Mouse (Mus musculus): ENCODE measurements around the gene Cldn11. TPM values are rescaled to one million over a fixed set of nuclear protein-coding genes. Genes with fewer than 3 reads are reported as not detected.
"Not testable (repeated sequence)": the region's sequence is repeated elsewhere in the genome, so short reads cannot be mapped to it uniquely, and the experiment has no call there.

The Cldn11 gene
- polyA plus RNA-seq, 1 experiment: 352 TPM

DNA sequence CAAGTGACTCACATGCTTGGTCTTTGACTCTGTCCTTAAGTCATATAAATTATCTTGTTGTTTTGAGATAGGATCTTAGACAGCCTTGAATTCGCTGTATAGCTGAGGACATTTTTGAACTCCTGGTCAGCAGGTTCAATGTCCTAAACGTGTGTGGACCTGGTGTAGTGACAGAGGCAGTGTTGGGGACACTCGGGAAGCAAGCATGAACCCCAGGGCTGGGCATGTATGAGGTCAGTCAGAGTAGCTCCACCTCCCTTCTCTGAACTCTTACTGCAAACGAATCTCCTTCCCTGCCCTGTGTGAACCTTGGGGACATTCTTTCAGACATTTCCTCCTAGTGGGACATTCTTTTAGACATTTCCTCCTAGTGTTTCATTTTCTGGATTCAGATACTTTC is 20.0 kb upstream of the Cldn11 start:
- TF ChIP-seq CTCF (IDR thresholded peaks at IDR 0.05; ENCODE audit: extremely low read depth, insufficient read depth, low read length) (no peak), POLR2A (IDR thresholded peaks at IDR 0.05; ENCODE audit: extremely low read depth, insufficient read depth, low read length) (no peak)
- H3K4me3 ChIP-seq (ENCODE audit: insufficient read depth, low read length): no peak overlapping the region
- H3K27ac ChIP-seq (ENCODE audit: insufficient read depth, low read length): no peak overlapping the region
- H3K4me1 ChIP-seq (ENCODE audit: control insufficient read depth, insufficient read depth, low read length): no peaks in the 10 kb centered on the region

DNA sequence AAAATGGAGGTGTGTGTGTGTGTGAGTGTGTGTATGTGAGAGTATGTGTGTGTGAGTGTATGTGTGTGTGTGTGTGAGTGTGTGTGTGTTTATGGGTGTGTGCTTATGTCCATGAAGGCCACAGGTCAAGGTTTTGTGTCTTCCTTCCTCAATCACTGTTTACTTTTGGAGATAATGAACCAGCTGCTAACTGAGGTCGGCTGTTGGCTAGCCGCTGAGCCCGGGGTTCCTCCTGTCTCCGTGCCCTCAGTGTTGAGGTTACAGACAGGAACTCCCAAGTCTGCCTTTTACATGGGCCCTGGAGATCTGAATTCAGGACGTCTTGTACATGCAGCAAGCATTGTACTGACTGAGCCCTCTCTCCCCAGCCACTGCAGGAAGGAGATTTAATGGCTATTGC is 16.1 kb upstream of the Cldn11 start:
- no peak overlapping the region for H3K27ac ChIP-seq (ENCODE audit: insufficient read depth, low read length)
- no peaks in the 10 kb centered on the region for H3K4me1 ChIP-seq (ENCODE audit: control insufficient read depth, insufficient read depth, low read length)
- no peak for TF ChIP-seq CTCF (IDR thresholded peaks at IDR 0.05; ENCODE audit: extremely low read depth, insufficient read depth, low read length)
- H3K4me3 ChIP-seq (ENCODE audit: insufficient read depth, low read length): no peak overlapping the region

DNA sequence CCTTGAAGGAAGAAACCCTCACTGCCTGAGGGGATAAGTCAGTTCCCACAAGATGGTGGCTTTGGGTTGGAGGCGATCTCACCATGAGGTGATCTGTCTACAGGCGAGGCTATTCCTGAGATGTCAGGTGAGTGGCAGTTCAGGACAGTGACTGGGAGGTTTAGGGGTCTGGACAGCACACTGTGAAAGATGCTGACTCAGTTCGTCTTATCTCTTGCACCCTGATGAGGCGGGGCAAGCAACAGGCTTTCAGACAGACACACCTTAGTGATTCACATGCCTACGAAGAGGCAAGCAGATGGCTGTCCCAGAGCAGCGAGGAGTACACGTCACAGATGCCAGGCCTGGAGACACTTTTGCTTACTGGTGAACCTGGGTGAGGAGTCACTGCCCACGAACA is 15.5 kb upstream of the Cldn11 start:
- no peak overlapping the region for H3K27ac ChIP-seq (ENCODE audit: insufficient read depth, low read length)
- no peak overlapping the region for H3K4me3 ChIP-seq (ENCODE audit: insufficient read depth, low read length)
- no peaks in the 10 kb centered on the region for H3K4me1 ChIP-seq (ENCODE audit: control insufficient read depth, insufficient read depth, low read length)
- no peak for TF ChIP-seq POLR2A (IDR thresholded peaks at IDR 0.05; ENCODE audit: extremely low read depth, insufficient read depth, low read length)

DNA sequence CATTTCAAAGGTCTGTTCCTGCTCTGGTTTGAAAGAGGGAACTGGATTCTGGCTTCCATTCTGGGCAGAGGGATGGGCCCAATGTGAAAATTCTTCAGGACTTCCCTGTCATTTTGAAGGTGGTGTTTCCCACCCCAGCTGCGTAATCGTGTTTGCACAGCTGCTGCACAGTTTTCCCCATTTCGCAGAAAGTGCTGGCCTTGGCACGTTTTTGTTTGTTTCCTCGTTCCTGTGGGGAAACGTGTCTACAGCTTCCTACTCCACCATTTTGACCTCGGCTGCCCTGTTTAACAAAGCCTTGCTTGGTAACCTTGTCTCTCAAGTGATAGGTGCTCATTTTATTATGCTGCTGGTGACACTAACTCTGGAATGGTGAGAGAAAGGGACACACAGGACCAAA is 15.0 kb upstream of the Cldn11 start:
- no peaks in the 10 kb centered on the region for H3K4me1 ChIP-seq (ENCODE audit: control insufficient read depth, insufficient read depth, low read length)
- H3K27ac ChIP-seq (ENCODE audit: insufficient read depth, low read length): no peak overlapping the region
- TF ChIP-seq CTCF (IDR thresholded peaks at IDR 0.05; ENCODE audit: extremely low read depth, insufficient read depth, low read length) (no peak), POLR2A (IDR thresholded peaks at IDR 0.05; ENCODE audit: extremely low read depth, insufficient read depth, low read length) (no peak)
- no peak overlapping the region for H3K4me3 ChIP-seq (ENCODE audit: insufficient read depth, low read length)

DNA sequence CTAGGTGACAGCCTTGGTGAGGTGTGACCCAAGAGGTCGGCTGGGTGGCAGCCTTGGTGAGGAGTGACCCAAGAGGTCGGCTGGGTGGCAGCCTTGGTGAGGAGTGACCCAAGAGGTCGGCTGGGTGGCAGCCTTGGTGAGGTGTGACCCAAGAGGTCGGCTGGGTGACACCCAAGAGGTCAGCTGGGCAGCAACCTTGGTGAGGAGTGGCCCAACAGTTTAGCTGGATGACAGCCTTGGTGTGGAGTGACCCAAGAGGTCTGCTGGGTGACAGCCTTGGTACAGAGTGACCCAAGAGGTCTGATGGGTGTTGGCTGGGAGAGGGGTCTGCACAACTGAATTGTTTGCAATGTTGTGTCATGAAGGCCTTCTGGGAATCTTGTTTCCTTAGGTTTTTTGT is 13.1 kb upstream of the Cldn11 start:
- H3K27ac ChIP-seq (ENCODE audit: insufficient read depth, low read length); H3K4me3 ChIP-seq (ENCODE audit: insufficient read depth, low read length); H3K4me1 ChIP-seq (ENCODE audit: control insufficient read depth, insufficient read depth, low read length): not testable (repeated sequence)

DNA sequence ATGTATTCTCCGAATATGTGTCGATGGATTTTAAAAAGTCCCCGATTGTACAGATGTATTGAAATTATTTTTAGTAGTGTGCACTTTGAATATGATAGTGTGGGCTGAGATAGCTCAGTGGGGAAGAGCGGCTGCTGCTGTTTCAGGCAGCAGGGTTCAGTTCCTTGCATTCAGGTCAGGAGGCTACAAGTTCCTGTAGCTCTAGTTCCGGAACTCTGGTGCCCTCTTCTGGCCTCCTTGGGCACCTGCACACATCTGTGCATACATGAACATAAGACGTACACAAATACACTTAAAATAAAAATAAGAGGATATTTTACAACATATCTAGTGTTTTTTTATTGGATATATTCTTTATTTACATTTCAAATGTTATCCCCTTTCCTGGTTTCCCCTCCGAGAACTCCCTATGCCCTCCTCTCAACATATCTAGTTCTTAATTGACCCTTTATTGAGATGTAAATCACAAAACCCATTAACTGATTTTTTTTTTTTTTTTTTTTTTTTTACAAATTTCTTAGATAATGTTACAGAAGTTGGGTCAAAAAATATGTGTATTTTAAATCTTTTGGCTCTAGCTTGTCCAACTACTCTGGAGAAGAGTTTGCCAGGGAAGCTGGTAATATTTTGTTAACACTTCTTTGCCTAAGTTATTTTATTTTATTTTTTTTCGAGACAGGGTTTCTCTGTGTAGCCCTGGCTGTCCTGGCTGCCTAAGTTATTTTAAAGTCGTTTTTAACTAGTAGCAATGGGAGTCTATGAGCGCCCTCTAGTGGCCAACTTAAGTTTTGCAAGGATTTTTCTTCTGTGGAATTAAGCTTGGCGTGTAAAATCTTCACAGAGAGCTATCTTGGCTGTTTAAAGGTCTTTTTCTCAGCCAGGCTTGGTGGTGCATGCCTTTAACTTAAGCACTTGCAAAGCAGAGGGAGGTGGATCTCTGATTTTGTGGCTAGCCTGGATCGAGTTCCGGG is 11.0 kb upstream of the Cldn11 start:
- TF ChIP-seq CTCF (IDR thresholded peaks at IDR 0.05; ENCODE audit: extremely low read depth, insufficient read depth, low read length): peak; percentile 37; the same call in 1 of the 2 replicates
- no peak for TF ChIP-seq POLR2A (IDR thresholded peaks at IDR 0.05; ENCODE audit: extremely low read depth, insufficient read depth, low read length)
- Histone ChIP-seq H3K27ac (ENCODE audit: insufficient read depth, low read length) (no peak overlapping the region), H3K4me3 (ENCODE audit: insufficient read depth, low read length) (no peak overlapping the region), H3K4me1 (ENCODE audit: control insufficient read depth, insufficient read depth, low read length) (no peaks in the 10 kb centered on the region)

DNA sequence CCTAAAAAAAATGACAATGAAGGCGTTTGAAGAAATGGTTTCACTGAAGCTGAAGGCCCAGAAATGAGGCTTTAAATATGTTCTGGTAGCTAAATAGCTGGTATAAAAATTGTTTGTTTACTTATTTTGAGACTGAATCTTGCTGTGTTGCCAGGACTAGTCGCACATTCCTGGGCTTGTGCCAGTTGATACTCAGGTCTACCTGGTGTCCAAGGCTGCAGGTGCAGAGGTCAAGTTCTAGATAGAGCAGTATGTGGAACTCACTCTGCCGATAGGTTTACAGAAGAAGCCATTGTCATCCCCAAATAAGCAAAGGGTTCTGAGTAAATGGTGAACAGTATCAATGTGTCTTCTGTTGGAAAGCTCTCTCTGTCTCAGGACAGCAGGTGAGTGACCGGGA is 8.1 kb upstream of the Cldn11 start:
- TF ChIP-seq CTCF (IDR thresholded peaks at IDR 0.05; ENCODE audit: extremely low read depth, insufficient read depth, low read length) (no peak), POLR2A (IDR thresholded peaks at IDR 0.05; ENCODE audit: extremely low read depth, insufficient read depth, low read length) (no peak)
- H3K27ac ChIP-seq (ENCODE audit: insufficient read depth, low read length): no peak overlapping the region
- no peak overlapping the region for H3K4me3 ChIP-seq (ENCODE audit: insufficient read depth, low read length)
- no peaks in the 10 kb centered on the region for H3K4me1 ChIP-seq (ENCODE audit: control insufficient read depth, insufficient read depth, low read length)

DNA sequence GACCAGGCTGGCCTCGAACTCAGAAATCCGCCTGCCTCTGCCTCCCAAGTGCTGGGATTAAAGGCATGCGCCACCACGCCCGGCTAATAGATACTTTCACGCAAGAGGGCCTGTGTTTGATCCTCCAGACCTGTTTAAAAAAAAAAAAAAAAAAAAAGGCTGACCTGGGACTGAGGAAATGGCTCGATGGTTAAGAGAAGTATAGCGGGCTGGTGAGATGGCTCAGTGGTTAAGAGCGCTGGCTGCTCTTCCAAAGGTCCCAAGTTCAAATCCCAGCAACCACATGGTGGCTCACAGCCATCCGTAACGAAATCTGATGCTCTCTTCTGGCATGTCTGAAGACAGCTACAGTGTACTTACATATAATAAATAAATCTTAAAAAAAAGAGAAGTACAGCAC is 4.5 kb upstream of the Cldn11 start:
- H3K27ac ChIP-seq (ENCODE audit: insufficient read depth, low read length); H3K4me1 ChIP-seq (ENCODE audit: control insufficient read depth, insufficient read depth, low read length); H3K4me3 ChIP-seq (ENCODE audit: insufficient read depth, low read length): not testable (repeated sequence)

DNA sequence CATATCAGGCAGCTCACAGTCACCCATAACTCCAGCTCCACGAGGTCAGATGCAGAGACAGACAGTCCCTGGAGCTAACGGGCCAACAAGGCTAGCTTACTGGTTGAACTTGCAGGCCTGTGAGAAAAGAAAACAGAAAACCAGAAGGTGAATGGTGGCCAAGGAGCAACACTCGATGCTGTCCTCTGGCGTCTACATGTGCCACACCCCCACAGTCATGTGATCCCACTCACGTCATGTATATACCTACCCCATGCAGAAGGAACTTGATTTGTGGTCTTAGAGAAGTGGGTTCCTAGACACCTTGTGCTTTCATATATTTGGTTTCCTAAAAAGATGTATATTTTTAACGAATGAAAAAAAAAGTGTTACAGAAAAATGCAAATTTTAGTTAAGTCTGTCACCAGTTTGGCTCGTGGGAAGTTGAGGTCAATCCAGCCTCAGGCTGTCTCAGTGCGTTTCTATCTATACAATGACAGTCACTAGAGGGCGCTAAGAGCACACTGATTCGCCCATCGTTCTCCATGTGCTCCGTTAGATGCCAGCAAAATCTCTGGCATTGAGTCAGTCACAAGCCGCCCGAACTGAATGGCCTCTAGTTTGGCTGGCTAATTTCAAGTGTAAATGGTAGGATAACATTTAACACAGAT is 4.0 kb upstream of the Cldn11 start:
- peaks cover 2% of the 10 kb centered on the region; the same call in 1 of the 2 replicates for H3K4me1 ChIP-seq (ENCODE audit: control insufficient read depth, insufficient read depth, low read length)
- TF ChIP-seq CTCF (IDR thresholded peaks at IDR 0.05; ENCODE audit: extremely low read depth, insufficient read depth, low read length) (peak; percentile 98), POLR2A (IDR thresholded peaks at IDR 0.05; ENCODE audit: extremely low read depth, insufficient read depth, low read length) (no peak)
- no peak overlapping the region for H3K4me3 ChIP-seq (ENCODE audit: insufficient read depth, low read length)
- H3K27ac ChIP-seq (ENCODE audit: insufficient read depth, low read length): no peak overlapping the region

DNA sequence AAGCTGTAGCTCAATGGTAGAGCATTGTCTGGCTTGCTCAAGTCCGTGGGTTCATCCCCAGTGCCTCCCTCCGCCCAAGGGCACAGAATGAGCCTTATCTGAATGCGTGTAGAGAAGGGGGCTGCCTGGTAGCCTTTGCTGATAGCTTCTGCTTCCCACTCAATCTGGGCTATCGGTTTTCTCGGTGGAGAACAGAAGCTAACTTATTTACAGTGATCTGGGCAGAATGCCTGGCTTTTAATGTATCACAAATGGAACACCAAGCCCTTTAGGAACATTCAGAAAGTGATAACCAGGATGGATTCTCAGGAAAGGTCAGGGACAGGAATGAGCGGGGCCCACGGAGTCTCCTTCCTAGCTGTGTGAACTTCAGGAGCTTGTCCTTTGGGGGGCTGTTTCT is 1.1 kb upstream of the Cldn11 start:
- no peak overlapping the region for H3K27ac ChIP-seq (ENCODE audit: insufficient read depth, low read length)
- H3K4me3 ChIP-seq (ENCODE audit: insufficient read depth, low read length): no peak overlapping the region
- peaks cover 2% of the 10 kb centered on the region; the same call in 1 of the 2 replicates for H3K4me1 ChIP-seq (ENCODE audit: control insufficient read depth, insufficient read depth, low read length)
- TF ChIP-seq CTCF (IDR thresholded peaks at IDR 0.05; ENCODE audit: extremely low read depth, insufficient read depth, low read length) (no peak), POLR2A (IDR thresholded peaks at IDR 0.05; ENCODE audit: extremely low read depth, insufficient read depth, low read length) (no peak)

All from cortical plate, adult 2 months (tissue).